Mouse (Mus musculus): ENCODE data around the gene Camk1d.
"Not testable (repeated sequence)": the region's sequence is repeated elsewhere in the genome, so short reads cannot be mapped to it uniquely, and the experiment has no call there.

Gene Camk1d

DNA sequence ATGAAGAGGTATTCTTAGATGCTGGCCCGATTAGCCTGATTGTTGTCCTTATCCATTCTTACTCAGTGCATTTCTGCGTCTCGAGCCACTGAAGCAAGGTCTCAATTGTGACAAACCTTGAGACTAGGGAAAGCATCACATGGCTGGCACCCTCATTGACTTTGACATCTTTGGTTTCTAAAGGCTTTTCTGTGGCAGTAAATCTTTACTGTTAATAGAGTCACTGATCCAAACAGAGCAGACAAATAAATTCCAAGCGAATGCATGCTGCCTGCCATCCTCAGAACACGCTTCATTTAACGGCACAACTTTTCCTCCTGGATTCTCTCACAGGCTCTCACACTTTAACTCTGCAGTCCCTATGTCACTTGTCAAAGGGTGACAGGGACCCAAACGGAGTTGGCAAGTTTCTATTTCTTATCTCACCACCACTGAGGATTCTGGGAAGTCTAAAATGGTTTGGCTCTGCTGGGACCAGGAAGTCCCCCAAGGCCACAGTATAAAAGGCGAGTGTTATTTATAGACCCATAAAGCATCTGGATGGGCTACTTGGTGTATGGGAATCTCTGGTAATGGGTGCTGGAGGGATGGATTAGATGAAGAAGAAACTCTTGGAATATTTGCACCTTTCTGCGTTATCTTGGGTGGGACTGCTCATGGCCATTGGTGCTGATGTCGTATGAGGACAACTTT, 141.9 kb downstream of the Camk1d start:
- DNase-seq (ENCODE audit: low spot score in 2 of 2): no peak

DNA sequence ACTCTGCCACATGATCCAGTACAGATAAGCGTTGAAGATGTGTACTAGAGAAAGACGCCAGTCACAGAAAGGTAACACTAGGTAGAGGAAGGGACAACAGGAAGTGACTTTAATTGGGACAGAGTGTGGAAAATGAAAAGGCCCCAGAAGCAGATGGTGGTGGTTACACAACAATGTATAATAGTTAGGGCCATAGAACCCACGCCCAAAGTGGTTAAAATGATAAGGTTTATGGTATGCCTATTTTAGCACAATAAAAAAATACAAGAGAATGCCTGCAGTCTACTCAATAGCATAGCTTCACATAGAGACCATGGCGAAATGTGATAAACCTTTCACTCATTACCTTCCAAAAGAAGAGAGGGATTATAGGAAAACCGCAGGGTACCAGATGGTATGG, 147.7 kb downstream of the Camk1d start:
- DNase-seq (ENCODE audit: low spot score in 2 of 2): no peak

- no peak for DNase-seq (ENCODE audit: low spot score in 2 of 2)
Observed at GRCm38 (mm10) chr2:5563685-5564084, 150.6 kb downstream of the Camk1d start.

DNA sequence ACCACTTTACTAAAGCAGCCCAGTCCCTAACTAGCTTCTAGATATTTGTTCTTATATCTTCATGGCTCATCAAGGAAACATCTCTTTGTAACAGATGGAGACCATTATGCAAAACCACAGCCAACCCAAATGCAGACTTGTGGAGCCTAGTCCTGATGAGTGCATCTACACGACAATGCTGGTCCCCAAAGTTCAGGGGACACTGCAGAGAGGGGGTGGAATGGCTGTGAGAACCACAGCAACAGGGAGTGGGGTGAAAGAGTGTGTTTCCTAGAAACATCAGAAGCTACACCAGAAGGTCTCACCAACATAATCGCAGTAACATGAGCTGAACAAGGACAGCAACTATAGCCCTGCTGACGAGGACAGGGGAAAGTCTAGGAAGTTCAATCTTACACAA, 152.9 kb downstream of the Camk1d start:
- DNase-seq (ENCODE audit: low spot score in 2 of 2): no peak

GRCm38 (mm10) chr2:5553264-5553663, 161.1 kb downstream of the Camk1d start:
- peak; percentile 30 to 49 for DNase-seq (ENCODE audit: low spot score in 2 of 2)

- DNase-seq (ENCODE audit: low spot score in 2 of 2): no peak
Observed at GRCm38 (mm10) chr2:5551758-5552255, 162.5 kb downstream of the Camk1d start.

DNA sequence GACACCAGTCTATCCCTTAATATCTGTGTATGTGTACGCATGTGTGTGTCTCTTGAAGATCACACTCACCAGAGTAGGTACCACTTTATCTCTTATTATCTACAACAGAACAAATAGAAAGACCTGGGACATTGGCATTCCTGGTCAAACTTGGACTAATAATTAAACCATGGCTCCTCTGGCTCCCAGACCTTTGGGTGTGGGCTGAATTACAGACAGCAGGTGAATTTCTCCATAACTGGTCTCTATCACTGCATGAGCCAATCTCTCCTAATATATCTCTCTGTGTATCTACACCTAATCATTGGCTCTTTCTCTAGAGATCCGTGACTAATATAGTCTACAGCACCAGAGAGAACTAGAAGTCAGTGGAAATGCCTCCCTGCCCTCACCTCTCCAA, 165.0 kb downstream of the Camk1d start:
- DNase-seq (ENCODE audit: low spot score in 2 of 2): no peak

GRCm38 (mm10) chr2:5548872-5549271, 165.4 kb downstream of the Camk1d start:
- DNase-seq (ENCODE audit: low spot score in 2 of 2): no peak

DNA sequence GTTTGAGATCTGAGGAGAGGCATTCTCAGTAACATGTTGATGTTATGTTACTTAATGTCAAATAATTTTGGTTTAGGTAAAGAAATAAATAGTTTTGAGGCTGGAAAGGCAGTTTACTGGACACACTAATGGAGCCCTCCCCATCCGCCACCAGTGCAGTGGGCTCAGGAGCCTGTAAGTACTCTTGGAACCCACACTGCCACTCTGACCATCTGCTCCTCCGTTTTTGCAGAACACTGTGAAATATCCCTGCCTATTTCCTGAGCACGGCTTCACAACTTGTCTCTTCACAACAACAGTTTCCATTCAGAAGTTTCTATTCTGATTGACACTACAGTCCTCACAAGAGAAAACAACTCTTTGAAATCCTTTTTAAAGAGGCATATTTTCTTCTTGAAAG, 173.4 kb downstream of the Camk1d start:
- peak in 1 of 2 experiments; percentile 46 for DNase-seq (ENCODE audit: low spot score in 2 of 2)

- not testable (repeated sequence) for DNase-seq (ENCODE audit: low spot score in 2 of 2)
Observed at GRCm38 (mm10) chr2:5539894-5540293, 174.4 kb downstream of the Camk1d start.

- peak; percentile 47 to 71 for DNase-seq (ENCODE audit: low spot score in 2 of 2)
Observed at GRCm38 (mm10) chr2:5533868-5534267, 180.4 kb downstream of the Camk1d start.

- DNase-seq (ENCODE audit: low spot score in 2 of 2): peak in 1 of 2 experiments; percentile 43
Observed at GRCm38 (mm10) chr2:5529992-5530391, 184.3 kb downstream of the Camk1d start.

GRCm38 (mm10) chr2:5519221-5519669, 195.1 kb downstream of the Camk1d start:
- DNase-seq (ENCODE audit: low spot score in 2 of 2): peak; percentile 36 to 40

GRCm38 (mm10) chr2:5515106-5515505, 199.2 kb downstream of the Camk1d start:
- no peak for DNase-seq (ENCODE audit: low spot score in 2 of 2)

- DNase-seq (ENCODE audit: low spot score in 2 of 2): no peak
Observed at GRCm38 (mm10) chr2:5514095-5514494, 200.2 kb downstream of the Camk1d start.

DNA sequence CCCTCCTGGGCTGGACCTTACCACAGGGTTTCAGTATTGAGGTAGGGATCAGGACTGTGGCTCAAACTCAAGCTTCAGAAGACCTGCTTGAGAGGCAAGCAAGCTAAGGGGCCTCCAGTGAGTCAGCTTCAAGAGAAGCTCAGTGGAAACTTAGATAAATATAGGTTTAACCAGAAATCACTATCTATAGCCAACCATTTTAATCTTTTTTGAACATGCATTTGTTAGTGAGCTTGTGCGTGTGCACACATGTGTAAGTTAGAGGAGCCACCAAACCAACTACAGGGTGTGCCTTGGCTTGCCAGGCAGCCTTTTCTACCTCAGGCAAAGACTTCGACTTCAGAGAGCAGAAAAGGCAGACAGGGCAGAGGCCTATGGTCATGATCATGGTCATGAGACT, 200.7 kb downstream of the Camk1d start:
- no peak for DNase-seq (ENCODE audit: low spot score in 2 of 2)

DNA sequence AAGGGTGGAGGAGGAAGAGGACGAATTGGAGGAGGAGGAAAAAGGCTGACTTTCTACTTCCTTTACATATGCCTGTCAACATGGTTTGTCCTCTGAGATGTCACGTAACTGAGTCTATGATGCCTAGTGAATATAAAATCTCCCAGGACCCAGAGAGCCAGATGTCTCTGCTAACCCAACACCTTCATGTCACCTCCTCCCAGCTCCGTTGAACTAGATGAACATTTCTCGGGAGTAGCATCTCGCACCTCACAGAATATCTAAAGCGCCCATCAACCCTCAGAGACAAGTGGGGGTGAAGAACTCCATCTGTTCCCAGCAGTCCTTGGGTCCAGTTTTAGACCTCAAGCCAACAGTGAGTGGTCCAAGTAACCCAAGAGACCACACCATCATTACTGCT, 204.3 kb downstream of the Camk1d start:
- no peak for DNase-seq (ENCODE audit: low spot score in 2 of 2)

DNA sequence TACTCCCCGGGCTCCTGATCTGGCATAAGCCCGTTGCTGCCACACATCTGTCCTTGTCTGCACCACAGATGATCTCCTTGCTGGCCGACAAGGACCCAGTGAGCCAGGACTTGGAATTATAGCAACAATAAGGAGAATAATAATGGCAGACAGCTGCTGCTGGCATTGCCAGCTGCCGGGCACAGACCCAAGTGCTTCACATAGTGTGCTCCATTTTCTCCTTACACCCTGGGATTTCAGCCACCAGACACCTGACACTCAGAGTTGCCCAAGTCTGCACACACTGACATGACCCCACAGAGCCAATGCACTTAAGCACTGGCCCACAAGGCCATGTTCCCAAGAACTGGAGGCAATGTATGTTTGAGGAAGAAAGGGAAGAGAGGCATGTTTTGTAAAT, 214.7 kb downstream of the Camk1d start:
- DNase-seq (ENCODE audit: low spot score in 2 of 2): no peak

GRCm38 (mm10) chr2:5489916-5490315, 224.4 kb downstream of the Camk1d start:
- DNase-seq (ENCODE audit: low spot score in 2 of 2): no peak

- DNase-seq (ENCODE audit: low spot score in 2 of 2): no peak
Observed at GRCm38 (mm10) chr2:5487344-5487743, 227.0 kb downstream of the Camk1d start.

DNA sequence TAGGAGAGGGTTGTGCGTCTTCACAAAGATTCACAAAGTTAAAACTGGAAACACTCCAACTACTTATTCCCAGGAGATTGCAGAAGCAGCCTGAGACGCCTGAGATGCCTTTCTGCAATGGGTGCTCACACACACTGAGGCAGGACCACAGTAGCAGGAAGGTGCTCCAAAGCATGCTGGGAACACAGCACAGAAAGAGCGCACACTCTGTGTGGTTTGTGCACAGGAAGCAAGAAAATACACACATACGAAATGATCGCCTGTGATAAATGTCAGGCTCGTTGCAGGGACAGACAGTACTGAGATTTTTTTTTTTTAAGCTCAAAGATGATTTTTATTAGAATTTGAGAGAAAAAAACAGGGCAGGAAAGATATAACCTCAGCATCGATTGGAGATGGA, 227.7 kb downstream of the Camk1d start:
- no peak for DNase-seq (ENCODE audit: low spot score in 2 of 2)

- no peak for DNase-seq (ENCODE audit: low spot score in 2 of 2)
Observed at GRCm38 (mm10) chr2:5485786-5486185, 228.5 kb downstream of the Camk1d start.

DNA sequence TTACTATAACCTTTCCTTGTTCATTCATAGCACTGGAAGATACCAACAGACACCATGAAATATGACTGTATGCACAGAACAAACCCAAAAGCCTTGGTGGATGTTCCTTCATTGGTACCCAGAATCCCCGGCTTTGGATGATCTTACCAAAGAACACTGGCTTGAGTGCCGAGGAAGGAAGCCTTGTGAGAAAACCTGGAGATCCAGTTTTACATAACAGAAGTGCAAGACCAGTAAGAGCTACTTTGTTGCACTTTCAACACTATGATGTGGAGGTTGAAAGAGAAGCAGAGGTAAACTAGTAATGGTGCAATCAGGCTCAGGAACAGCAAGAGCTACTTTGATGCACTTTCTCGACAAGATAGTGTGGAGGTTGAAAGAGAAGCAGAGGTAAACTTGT, 234.4 kb downstream of the Camk1d start:
- no peak for DNase-seq (ENCODE audit: low spot score in 2 of 2)

DNA sequence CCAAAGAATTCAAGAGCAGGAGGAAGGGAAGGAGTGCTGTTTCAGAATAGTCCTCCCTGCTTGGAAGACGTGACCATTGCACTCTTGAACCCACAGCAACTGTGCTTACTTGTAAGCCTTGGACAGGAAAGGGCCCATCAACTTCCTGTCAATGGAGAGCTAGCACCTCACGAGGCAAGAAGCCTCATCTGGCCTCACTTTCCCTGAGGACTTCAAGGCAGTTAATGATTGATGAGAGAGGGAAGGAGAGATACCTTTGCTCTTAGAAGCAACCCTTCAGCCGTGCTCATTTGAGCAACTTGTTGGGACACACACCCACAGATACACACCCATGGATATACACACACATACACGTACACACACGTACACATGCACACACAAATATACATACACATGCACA, 235.6 kb downstream of the Camk1d start:
- no peak for DNase-seq (ENCODE audit: low spot score in 2 of 2)
